Mouse (Mus musculus): ENCODE results near the gene Haus6.
A peak's percentile ranks its signal among the peaks of the same experiment; 100 is the strongest.

The Haus6 gene

GRCm38 (mm10) chr4:86575283-86575983 lies 36.4 kb downstream of the Haus6 start, which contains the start of gene Rraga:
Gene Rraga (plus strand): TSS chr4:86575668.
- DNase-seq (ENCODE audit: low spot score in 2 of 2), result peak; percentile 93 to 95

- peak in 1 of 2 experiments; percentile 10 for DNase-seq (ENCODE audit: low spot score in 2 of 2)
These were observed 36.9 kb downstream of the Haus6 start for GRCm38 (mm10) chr4:86574939-86575282.

- DNase-seq (ENCODE audit: low spot score in 2 of 2), result no peak
These were observed 50.8 kb downstream of the Haus6 start for GRCm38 (mm10) chr4:86561061-86561460.

GRCm38 (mm10) chr4:86559006-86559405 lies 52.8 kb downstream of the Haus6 start:
- no peak for DNase-seq (ENCODE audit: low spot score in 2 of 2)

GRCm38 (mm10) chr4:86558228-86558627 lies 53.6 kb downstream of the Haus6 start, which contains the start of gene Saxo1:
Gene Saxo1 (minus strand): TSS chr4:86558328.
- DNase-seq (ENCODE audit: low spot score in 2 of 2), result no peak

GRCm38 (mm10) chr4:86557371-86557770 lies 54.5 kb downstream of the Haus6 start:
- no peak for DNase-seq (ENCODE audit: low spot score in 2 of 2)

- DNase-seq (ENCODE audit: low spot score in 2 of 2), result no peak
These were observed 56.7 kb downstream of the Haus6 start for GRCm38 (mm10) chr4:86555035-86555707.

- DNase-seq (ENCODE audit: low spot score in 2 of 2), result no peak
These were observed 63.5 kb downstream of the Haus6 start for GRCm38 (mm10) chr4:86548332-86548731.

GRCm38 (mm10) chr4:86545615-86546014 lies 66.2 kb downstream of the Haus6 start:
- DNase-seq (ENCODE audit: low spot score in 2 of 2), result no peak

- no peak for DNase-seq (ENCODE audit: low spot score in 2 of 2)
These were observed 67.9 kb downstream of the Haus6 start for GRCm38 (mm10) chr4:86543999-86544398.

GRCm38 (mm10) chr4:86541573-86541972 lies 70.3 kb downstream of the Haus6 start:
- DNase-seq (ENCODE audit: low spot score in 2 of 2), result no peak

- no peak for DNase-seq (ENCODE audit: low spot score in 2 of 2)
These were observed 72.9 kb downstream of the Haus6 start for GRCm38 (mm10) chr4:86538936-86539335.

GRCm38 (mm10) chr4:86537972-86538371 lies 73.9 kb downstream of the Haus6 start:
- no peak for DNase-seq (ENCODE audit: low spot score in 2 of 2)

GRCm38 (mm10) chr4:86534091-86534481 lies 77.8 kb downstream of the Haus6 start:
- DNase-seq (ENCODE audit: low spot score in 2 of 2), result no peak

- DNase-seq (ENCODE audit: low spot score in 2 of 2), result no peak
These were observed 78.3 kb downstream of the Haus6 start for GRCm38 (mm10) chr4:86533406-86534090.

GRCm38 (mm10) chr4:86529161-86529560 lies 82.7 kb downstream of the Haus6 start:
- no peak for DNase-seq (ENCODE audit: low spot score in 2 of 2)
